Mouse (Mus musculus): ENCODE results near the gene Zfp958.

GRCm38 (mm10) chr8:4586356-4586755, 26.6 kb upstream of the Zfp958 start:
- TF ChIP-seq CTCF (IDR thresholded peaks at IDR 0.05; ENCODE audit: control insufficient read depth, insufficient read depth, low read length) = no peak
- TF ChIP-seq POLR2A (IDR thresholded peaks at IDR 0.05; ENCODE audit: borderline replicate concordance, control insufficient read depth, low read depth, low read length) = no peak
